Comparison of ENCODE assay signal across 8 mouse cellular contexts in genomic region chr6:118196751-118197439, GRCm38 (mm10). TPM values are rescaled to one million over a fixed set of nuclear protein-coding genes. Genes with fewer than 3 reads are reported as not detected.
DNase-seq lines count a peak whose midpoint lies in the region; ATAC-seq and TF ChIP-seq lines count a peak whose summit lies in the region.

No protein-coding gene starts in this region.

- no peak; the same call in 1 of the 2 replicates for ATAC-seq in heart, embryonic 16.5 days (replicated peaks; ENCODE audit: extremely low read depth, insufficient read depth, low FRiP score)
- peak; percentile 51 for ATAC-seq in megakaryocyte progenitor cell, adult 5-6 weeks (replicated peaks; ENCODE audit: poor library complexity)
- ATAC-seq in stomach, embryonic 16.5 days (ENCODE audit: insufficient read depth, low FRiP score): peak; percentile 88

- no peaks in the 10 kb centered on the region for H3K4me1 ChIP-seq in bone marrow macrophage, adult 2 months (ENCODE audit: control insufficient read depth, insufficient read depth, low read length)
- no peaks in the 10 kb centered on the region for H3K4me1 ChIP-seq in embryonic fibroblast, embryonic 13.5 days (ENCODE audit: control insufficient read depth, insufficient read depth, low read length)
- peaks cover 13% of the 10 kb centered on the region for H3K4me1 ChIP-seq in heart, embryonic 16.5 days (ENCODE audit: control insufficient read depth, insufficient read depth, low read length)
- no peaks in the 10 kb centered on the region; the same call in 1 of the 2 replicates for H3K4me1 ChIP-seq in stomach, embryonic 16.5 days (ENCODE audit: control insufficient read depth, insufficient read depth, low read length)

- H3K27me3 ChIP-seq in heart, embryonic 16.5 days (ENCODE audit: control insufficient read depth, insufficient read depth, low read length): peaks cover 87% of the 10 kb centered on the region
- peaks cover 59% of the 10 kb centered on the region for H3K27me3 ChIP-seq in stomach, embryonic 16.5 days (ENCODE audit: control insufficient read depth, insufficient read depth, low read length)

- H3K9ac ChIP-seq in heart, embryonic 16.5 days (ENCODE audit: low read length): peak overlapping the region; percentile 58
- H3K9ac ChIP-seq in stomach, embryonic 16.5 days (ENCODE audit: low read length): peak overlapping the region; percentile 61

- peak overlapping the region; percentile 23; the same call in 1 of the 2 replicates for H3K4me3 ChIP-seq in bone marrow macrophage, adult 2 months (ENCODE audit: insufficient read depth, low read length)
- H3K4me3 ChIP-seq in embryonic fibroblast, embryonic 13.5 days (ENCODE audit: insufficient read depth, low read length): peak overlapping the region; percentile 38
- H3K4me3 ChIP-seq in heart, embryonic 16.5 days (ENCODE audit: low read length): peak overlapping the region; percentile 71
- H3K4me3 ChIP-seq in stomach, embryonic 16.5 days (replicated peaks; ENCODE audit: low read length): peak overlapping the region; percentile 62

- DNase-seq in adrenal gland, adult 18-20 months (ENCODE audit: low spot score in 2 of 2): peak; percentile 35
- DNase-seq in adrenal gland, postnatal 4 days (ENCODE audit: low spot score in 2 of 2): no peak
- DNase-seq in left cerebral cortex, postnatal 36 days (ENCODE audit: low spot score in 2 of 2): peak; percentile 31 to 43

- no peak for TF ChIP-seq CTCF in bone marrow macrophage, adult 2 months (IDR thresholded peaks at IDR 0.05; ENCODE audit: low read depth, low read length)
- TF ChIP-seq CTCF in embryonic fibroblast, embryonic 13.5 days (IDR thresholded peaks at IDR 0.05; ENCODE audit: borderline replicate concordance, insufficient read depth, low read length): no peak

- WGBS in heart, embryonic 16.5 days: under 1% methylated on average over 84 of the region's 84 CpGs
- WGBS in stomach, embryonic 16.5 days: under 1% methylated on average over 84 of the region's 84 CpGs

- H3K9me3 ChIP-seq in heart, embryonic 16.5 days (replicated peaks; ENCODE audit: control insufficient read depth, low read length): no peaks in the 10 kb centered on the region
- H3K9me3 ChIP-seq in stomach, embryonic 16.5 days (replicated peaks; ENCODE audit: control insufficient read depth, low read length): no peaks in the 10 kb centered on the region

- no peaks in the 10 kb centered on the region for H3K36me3 ChIP-seq in heart, embryonic 16.5 days (ENCODE audit: control insufficient read depth, insufficient read depth)
- no peaks in the 10 kb centered on the region for H3K36me3 ChIP-seq in stomach, embryonic 16.5 days (ENCODE audit: control insufficient read depth, insufficient read depth, low read length)

- no peak overlapping the region for H3K27ac ChIP-seq in bone marrow macrophage, adult 2 months (ENCODE audit: insufficient read depth, low read depth, low read length)
- no peak overlapping the region for H3K27ac ChIP-seq in embryonic fibroblast, embryonic 13.5 days (ENCODE audit: insufficient read depth, low read length)
- H3K27ac ChIP-seq in heart, embryonic 16.5 days (ENCODE audit: low read length): no peak overlapping the region
- H3K27ac ChIP-seq in stomach, embryonic 16.5 days (ENCODE audit: low read length): no peak overlapping the region

- no peak for TF ChIP-seq POLR2A in bone marrow macrophage, adult 2 months (IDR thresholded peaks at IDR 0.05; ENCODE audit: borderline replicate concordance, low read depth, low read length)
- no peak for TF ChIP-seq POLR2A in embryonic fibroblast, embryonic 13.5 days (IDR thresholded peaks at IDR 0.05; ENCODE audit: low read depth, low read length)

- intact Hi-C loops in left cerebral cortex, postnatal 36 days (cut with DNase I): no loop called here

- H3K4me2 ChIP-seq in heart, embryonic 16.5 days (ENCODE audit: low read depth, low read length): peak overlapping the region; percentile 100
- H3K4me2 ChIP-seq in stomach, embryonic 16.5 days (ENCODE audit: low read depth, low read length): peak overlapping the region; percentile 99

RNA-seq across cellular contexts. Expression of gene Ret, which starts 0.6 kb away (rescaled TPM):
- 1 to 10 TPM; 1.9 to 4.3 TPM for total RNA-seq in adrenal gland, adult 18-20 months (2021)
- total RNA-seq in adrenal gland, postnatal 4 days (2021): 10 to 100 TPM in 1 of 2 experiments, 1 to 10 TPM in 1; 9.4 to 11.7 TPM
- not detected in 2 replicates for polyA plus RNA-seq in bone marrow macrophage, adult 2 months (2012; ENCODE audit: insufficient read depth, insufficient read length, missing spikeins)
- polyA plus RNA-seq in embryonic fibroblast, embryonic 13.5 days (2011; ENCODE audit: insufficient read length, low read depth, missing spikeins): 0.33 and 0.35 TPM in 2 replicates
- 0.34 and 0.36 TPM in 2 replicates for polyA plus RNA-seq in heart, embryonic 16.5 days (2015; fragmentation: Nextera tagmentation; extraction: Ambion mirVana)
- 1 to 10 TPM; 3.4 to 4.4 TPM for total RNA-seq in left cerebral cortex, postnatal 36 days (2021)
- not detected in 2 replicates for total RNA-seq in megakaryocyte progenitor cell, adult 5-6 weeks (2015)
- 0.04 TPM in 1 of 2 replicates, not detected in the other for total RNA-seq in megakaryocyte progenitor cell, adult 5-6 weeks (2017)
- 11.9 and 13.1 TPM in 2 replicates for polyA plus RNA-seq in stomach, embryonic 16.5 days (2015; fragmentation: Nextera tagmentation; extraction: Ambion mirVana)

RNA-seq across cellular contexts. Expression of gene Csgalnact2, which starts 58.0 kb away (rescaled TPM):
- 10 to 100 TPM; 15.9 to 17.4 TPM for total RNA-seq in adrenal gland, adult 18-20 months (2021)
- 10 to 100 TPM; 19.9 to 22.3 TPM for total RNA-seq in adrenal gland, postnatal 4 days (2021)
- polyA plus RNA-seq in bone marrow macrophage, adult 2 months (2012; ENCODE audit: insufficient read depth, insufficient read length, missing spikeins): 47.0 and 49.9 TPM in 2 replicates
- polyA plus RNA-seq in embryonic fibroblast, embryonic 13.5 days (2011; ENCODE audit: insufficient read length, low read depth, missing spikeins): 25.1 and 32.6 TPM in 2 replicates
- 9.7 and 12.1 TPM in 2 replicates for polyA plus RNA-seq in heart, embryonic 16.5 days (2015; fragmentation: Nextera tagmentation; extraction: Ambion mirVana)
- 10 to 100 TPM; 12.1 to 12.5 TPM for total RNA-seq in left cerebral cortex, postnatal 36 days (2021)
- total RNA-seq in megakaryocyte progenitor cell, adult 5-6 weeks (2015): 173 and 181 TPM in 2 replicates
- 226 and 242 TPM in 2 replicates for total RNA-seq in megakaryocyte progenitor cell, adult 5-6 weeks (2017)
- polyA plus RNA-seq in stomach, embryonic 16.5 days (2015; fragmentation: Nextera tagmentation; extraction: Ambion mirVana): 16.0 and 16.8 TPM in 2 replicates

Comparison
In these comparisons a context has a peak if more than half of its experiments do, and no peak if none do; other contexts are left out.
1. DNase-seq: peak in adrenal gland, adult 18-20 months (2 of 2) and left cerebral cortex, postnatal 36 days (2 of 2); none in adrenal gland, postnatal 4 days (0 of 2).
2. RNA of gene Csgalnact2, which starts 58.0 kb away (total RNA-seq): 173 to 242 TPM in megakaryocyte progenitor cell, adult 5-6 weeks; 19.9 to 22.3 TPM in adrenal gland, postnatal 4 days, 15.9 to 17.4 TPM in adrenal gland, adult 18-20 months and 12.1 to 12.5 TPM in left cerebral cortex, postnatal 36 days; every median in the first group is over 4 times any median in the second.
3. Peak in every context shown above with its lines, with median percentiles within 50 percentile points of each other: H3K4me3 ChIP-seq.